Mouse (Mus musculus) stomach, postnatal 0 days (tissue): ENCODE measurements around the gene Bcat1. TPM values are rescaled to one million over a fixed set of nuclear protein-coding genes. Genes with fewer than 3 reads are reported as not detected.

Experiments used
- ATAC-seq: fragments of 200-750 bp; cut with Nextera tagmentation; 2 replicates; pipeline ENCODE4 v1.8.0; 2017; ENCODE audit not compliant: low FRiP score, low TSS enrichment
- DNase-seq: peaks from one replicate; pipeline ENCODE4 v3.0.0-alpha.2; 2016; ENCODE audit warnings: low spot score
- H3K27ac ChIP-seq: fragments of 300-500 bp; sonication (generic); replicated peaks from 2 replicates; pipeline ENCODE4 v1.5.1; 2014; ENCODE audit warnings: mild to moderate bottlenecking, control low read depth
- H3K27me3 ChIP-seq: fragments of 300-500 bp; sonication (generic); 2 replicates; pipeline ENCODE4 v1.6.1; 2014; ENCODE audit warnings: low read length; ENCODE audit not compliant: control insufficient read depth, insufficient read depth
- H3K36me3 ChIP-seq: fragments of 300-500 bp; sonication (generic); 2 replicates; pipeline ENCODE4 v1.6.1; 2014; ENCODE audit warnings: low read length, mixed read lengths; ENCODE audit not compliant: control insufficient read depth, insufficient read depth
- H3K4me1 ChIP-seq: fragments of 300-500 bp; sonication (generic); replicated peaks from 2 replicates; pipeline ENCODE4 v1.6.1; 2014; ENCODE audit warnings: antibody characterized with exemption; ENCODE audit not compliant: control insufficient read depth, insufficient read depth
- H3K4me2 ChIP-seq: fragments of 300-500 bp; sonication (generic); replicated peaks from 2 replicates; pipeline ENCODE4 v1.6.1; 2014; ENCODE audit warnings: low read depth, mild to moderate bottlenecking, control low read depth, moderate library complexity
- H3K4me3 ChIP-seq: fragments of 300-500 bp; sonication (generic); 2 replicates; pipeline ENCODE4 v1.5.1; 2014; ENCODE audit warnings: low read depth, low read length, control low read depth
- H3K9ac ChIP-seq: fragments of 300-500 bp; sonication (generic); 2 replicates; pipeline ENCODE4 v1.6.1; 2014; ENCODE audit warnings: mild to moderate bottlenecking, low read length, control low read depth, mixed read lengths
- H3K9me3 ChIP-seq: fragments of 300-500 bp; sonication (generic); 2 replicates; pipeline ENCODE4 v1.6.1; 2016; ENCODE audit warnings: low read length; ENCODE audit not compliant: control insufficient read depth
- CTCF ChIP-seq: IDR thresholded peaks from 2 replicates; pipeline ENCODE4 v1.5.1; 2016; ENCODE audit warnings: antibody characterized with exemption, low read depth, mild to moderate bottlenecking, moderate library complexity
- EP300 ChIP-seq: optimal IDR thresholded peaks from 2 replicates; pipeline ENCODE3; 2016; ENCODE audit warnings: antibody characterized with exemption
- WGBS: fragments of 180-500 bp; shearing (Covaris S2); extraction: QIAGEN DNeasy Blood & Tissue Kit; methylation state at CpG from one replicate; pipeline ENCODE4 v1.1.7; 2014; 5-methylcytosine and 5-hydroxymethylcytosine counted together
- polyA plus RNA-seq: library from polyadenylated mRNA; unstranded; fragments of >200 nt; fragmentation: Nextera tagmentation; extraction: Ambion mirVana; gene quantifications from 2 replicates; pipeline ENCODE4 v1.2.1, GENCODE M21; 2015

Gene Bcat1
- polyA plus RNA-seq, 1 experiment from 2014 or later: 7.4 TPM

GRCm38 (mm10) chr6:145121590-145122420 is 45.8 kb upstream of the Bcat1 start:
- ATAC-seq: no peak

GRCm38 (mm10) chr6:145120787-145121589 is 45.0 kb upstream of the Bcat1 start:
- Histone ChIP-seq H3K4me3 (no peak overlapping the region), H3K27me3 (no peaks in the 10 kb centered on the region), H3K27ac (no peak overlapping the region), H3K36me3 (no peaks in the 10 kb centered on the region), H3K4me1 (no peaks in the 10 kb centered on the region; the same call in 1 of the 2 replicates), H3K4me2 (no peak overlapping the region), H3K9ac (no peak overlapping the region), H3K9me3 (no peaks in the 10 kb centered on the region)
- peak; percentile 27 for DNase-seq
- peak; percentile 87 for ATAC-seq
- 45% methylated on average over 18 of the region's 18 CpGs for WGBS
- TF ChIP-seq EP300 (no peak), CTCF (no peak)

More at GRCm38 (mm10) chr6:145121590-145122420, 45.8 kb upstream of the Bcat1 start:
- Histone ChIP-seq H3K27me3 (no peaks in the 10 kb centered on the region), H3K36me3 (no peaks in the 10 kb centered on the region), H3K4me1 (no peaks in the 10 kb centered on the region; the same call in 1 of the 2 replicates), H3K9me3 (no peaks in the 10 kb centered on the region), H3K9ac (no peak overlapping the region), H3K4me2 (no peak overlapping the region), H3K4me3 (no peak overlapping the region), H3K27ac (no peak overlapping the region)
- DNase-seq: no peak
- WGBS: 67% methylated on average over 21 of the region's 21 CpGs
- TF ChIP-seq EP300 (no peak), CTCF (no peak)

GRCm38 (mm10) chr6:145120086-145120485 is 44.1 kb upstream of the Bcat1 start:
- no peak for TF ChIP-seq EP300
- no peak for TF ChIP-seq CTCF
- H3K36me3 ChIP-seq: no peaks in the 10 kb centered on the region
- H3K27ac ChIP-seq: no peak overlapping the region
- no peak overlapping the region for H3K9ac ChIP-seq
- DNase-seq: no peak
- 63% methylated on average over 2 of the region's 2 CpGs for WGBS
- H3K4me3 ChIP-seq: no peak overlapping the region
- no peaks in the 10 kb centered on the region for H3K27me3 ChIP-seq
- H3K4me2 ChIP-seq: no peak overlapping the region
- ATAC-seq: no peak
- no peaks in the 10 kb centered on the region; the same call in 1 of the 2 replicates for H3K4me1 ChIP-seq
- H3K9me3 ChIP-seq: no peaks in the 10 kb centered on the region

GRCm38 (mm10) chr6:145116098-145116672 is 40.2 kb upstream of the Bcat1 start:
- Histone ChIP-seq H3K4me3 (no peak overlapping the region), H3K36me3 (no peaks in the 10 kb centered on the region), H3K4me1 (no peaks in the 10 kb centered on the region; the same call in 1 of the 2 replicates), H3K4me2 (no peak overlapping the region), H3K27me3 (no peaks in the 10 kb centered on the region), H3K9me3 (no peaks in the 10 kb centered on the region), H3K9ac (no peak overlapping the region), H3K27ac (0 out of 2 replicates have a peak overlapping the region, but pooled peaks have one; percentile 8)
- WGBS: 16% methylated on average over 4 of the region's 4 CpGs
- ATAC-seq: no peak
- no peak for TF ChIP-seq EP300
- no peak for TF ChIP-seq CTCF
- peak; percentile 31 for DNase-seq

GRCm38 (mm10) chr6:145115476-145116097 is 39.6 kb upstream of the Bcat1 start, which contains the start of gene Lrmp:
Lrmp (plus strand) TSS chr6:145115653.
- H3K4me3 ChIP-seq: no peak within 1 kb of the TSS
- H3K27ac ChIP-seq: 0 out of 2 replicates have a peak within 1 kb of the TSS, but pooled peaks have one; percentile 8
- no peaks in the 10 kb centered on the region for H3K27me3 ChIP-seq
- H3K36me3 ChIP-seq: no peaks in the 10 kb centered on the region
- no peak for TF ChIP-seq EP300
- peak; percentile 25; the same call in 1 of the 2 replicates for TF ChIP-seq CTCF
- 73% methylated on average over 6 of the region's 6 CpGs for WGBS
- no peaks in the 10 kb centered on the region for H3K9me3 ChIP-seq
- H3K4me1 ChIP-seq: no peaks in the 10 kb centered on the region; the same call in 1 of the 2 replicates
- ATAC-seq (no peak), DNase-seq (no peak)
- no peak within 1 kb of the TSS for H3K4me2 ChIP-seq
- H3K9ac ChIP-seq: no peak within 1 kb of the TSS
